Mouse (Mus musculus) heart, embryonic 16.5 days (tissue): ENCODE data around the gene Hhipl1. TPM values are rescaled to one million over a fixed set of nuclear protein-coding genes. Genes with fewer than 3 reads are reported as not detected.
A peak's percentile ranks its signal among the peaks of the same experiment; 100 is the strongest.

Experiments used
- ATAC-seq: fragments of 200-750 bp; cut with Nextera tagmentation; replicated peaks from 2 replicates; pipeline ENCODE4 v1.8.0; 2017; ENCODE audit warnings: moderate number of reproducible peaks; ENCODE audit not compliant: insufficient read depth, low FRiP score; ENCODE audit errors: extremely low read depth
- H3K27ac ChIP-seq: fragments of 300-500 bp; sonication (generic); 2 replicates; pipeline ENCODE4 v1.5.1; 2014; ENCODE audit warnings: mild to moderate bottlenecking, low read length, control low read depth, moderate library complexity
- H3K27me3 ChIP-seq: fragments of 300-500 bp; sonication (generic); 2 replicates; pipeline ENCODE4 v1.6.1; 2014; ENCODE audit warnings: low read length, mixed read lengths; ENCODE audit not compliant: control insufficient read depth, insufficient read depth
- H3K36me3 ChIP-seq: fragments of 300-500 bp; sonication (generic); 2 replicates; pipeline ENCODE4 v1.6.1; 2014; ENCODE audit not compliant: control insufficient read depth, insufficient read depth
- H3K4me1 ChIP-seq: fragments of 300-500 bp; sonication (generic); 2 replicates; pipeline ENCODE4 v1.6.1; 2014; ENCODE audit warnings: low read length, mixed read lengths; ENCODE audit not compliant: control insufficient read depth, insufficient read depth
- H3K4me2 ChIP-seq: fragments of 300-500 bp; sonication (generic); 2 replicates; pipeline ENCODE4 v1.6.1; 2014; ENCODE audit warnings: low read depth, mild to moderate bottlenecking, control low read depth, low read length
- H3K4me3 ChIP-seq: fragments of 300-500 bp; sonication (generic); 2 replicates; pipeline ENCODE4 v1.5.1; 2014; ENCODE audit warnings: mild to moderate bottlenecking, control low read depth, low read length
- H3K9ac ChIP-seq: fragments of 300-500 bp; sonication (generic); 2 replicates; pipeline ENCODE4 v1.6.1; 2014; ENCODE audit warnings: low read length, control low read depth
- H3K9me3 ChIP-seq: fragments of 300-500 bp; sonication (generic); replicated peaks from 2 replicates; pipeline ENCODE4 v1.6.1; 2016; ENCODE audit warnings: low read length; ENCODE audit not compliant: control insufficient read depth
- WGBS: fragments of 180-500 bp; shearing (Covaris S2); extraction: QIAGEN DNeasy Blood & Tissue Kit; methylation state at CpG from one replicate; pipeline ENCODE4 v1.1.7; 2014; 5-methylcytosine and 5-hydroxymethylcytosine counted together
- polyA plus RNA-seq: library from polyadenylated mRNA; unstranded; fragments of >200 nt; fragmentation: Nextera tagmentation; extraction: Ambion mirVana; gene quantifications from 2 replicates; pipeline ENCODE4 v1.2.1, GENCODE M21; 2015

Gene Hhipl1
- polyA plus RNA-seq, 1 experiment from 2014 or later = 0.84 TPM

GRCm38 (mm10) chr12:108269699-108270098 is 36.4 kb upstream of the Hhipl1 start:
- 68% methylated on average over 5 of the region's 5 CpGs for WGBS
- Histone ChIP-seq H3K9me3 (no peaks in the 10 kb centered on the region), H3K27ac (no peak overlapping the region), H3K36me3 (no peaks in the 10 kb centered on the region), H3K4me1 (peaks cover 77% of the 10 kb centered on the region), H3K4me3 (no peak overlapping the region), H3K9ac (no peak overlapping the region), H3K27me3 (no peaks in the 10 kb centered on the region), H3K4me2 (no peak overlapping the region)
- ATAC-seq = no peak

GRCm38 (mm10) chr12:108270240-108270919 is 35.7 kb upstream of the Hhipl1 start:
- Histone ChIP-seq H3K4me3 (no peak overlapping the region), H3K36me3 (no peaks in the 10 kb centered on the region), H3K4me2 (peak overlapping the region; percentile 47), H3K27ac (peak overlapping the region; percentile 56), H3K4me1 (peaks cover 70% of the 10 kb centered on the region), H3K9ac (peak overlapping the region; percentile 34), H3K27me3 (no peaks in the 10 kb centered on the region), H3K9me3 (no peaks in the 10 kb centered on the region)
- no peak for ATAC-seq
- WGBS = 22% methylated on average over 12 of the region's 13 CpGs

GRCm38 (mm10) chr12:108271351-108272142 is 34.5 kb upstream of the Hhipl1 start:
- Histone ChIP-seq H3K4me1 (peaks cover 60% of the 10 kb centered on the region), H3K27ac (peak overlapping the region; percentile 11; the same call in 1 of the 2 replicates), H3K36me3 (no peaks in the 10 kb centered on the region), H3K4me2 (peak overlapping the region; percentile 19), H3K9ac (no peak overlapping the region), H3K27me3 (no peaks in the 10 kb centered on the region), H3K4me3 (no peak overlapping the region), H3K9me3 (no peaks in the 10 kb centered on the region)
- WGBS = 52% methylated on average over 16 of the region's 16 CpGs
- ATAC-seq = no peak

DNA sequence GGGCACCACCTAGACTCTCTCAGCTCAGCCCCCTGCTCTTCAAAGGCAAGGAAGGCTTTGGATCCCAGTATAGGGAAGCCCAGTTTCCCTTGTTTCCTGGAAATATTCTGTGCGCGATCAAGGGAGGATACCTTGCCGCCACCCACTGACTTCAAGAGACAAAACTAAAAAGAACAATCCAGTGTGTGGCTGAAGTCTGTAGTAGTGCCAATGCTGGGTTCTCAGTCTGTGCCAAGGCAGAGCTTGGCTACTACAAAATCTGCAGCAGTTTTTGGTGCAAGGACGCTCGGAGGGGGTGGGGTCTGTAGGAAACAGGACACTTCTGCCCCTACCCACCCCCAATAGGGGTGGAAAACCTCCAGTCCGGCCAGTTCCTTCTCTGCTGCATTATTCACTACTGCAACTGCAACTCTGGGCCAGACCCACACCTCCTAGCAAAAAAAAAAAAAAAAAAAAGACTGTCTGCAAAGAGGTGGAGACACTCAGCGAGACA is 33.9 kb upstream of the Hhipl1 start:
- no peaks in the 10 kb centered on the region for H3K9me3 ChIP-seq
- peak overlapping the region; percentile 98 for H3K4me2 ChIP-seq
- 60% methylated on average over 7 of the region's 7 CpGs for WGBS
- H3K36me3 ChIP-seq = no peaks in the 10 kb centered on the region
- H3K27ac ChIP-seq = no peak overlapping the region
- H3K9ac ChIP-seq = no peak overlapping the region
- no peak for ATAC-seq
- no peak overlapping the region for H3K4me3 ChIP-seq
- peaks cover 60% of the 10 kb centered on the region for H3K4me1 ChIP-seq
- 0 out of 2 replicates have a peak, but pooled peaks cover 4% of the 10 kb centered on the region for H3K27me3 ChIP-seq

DNA sequence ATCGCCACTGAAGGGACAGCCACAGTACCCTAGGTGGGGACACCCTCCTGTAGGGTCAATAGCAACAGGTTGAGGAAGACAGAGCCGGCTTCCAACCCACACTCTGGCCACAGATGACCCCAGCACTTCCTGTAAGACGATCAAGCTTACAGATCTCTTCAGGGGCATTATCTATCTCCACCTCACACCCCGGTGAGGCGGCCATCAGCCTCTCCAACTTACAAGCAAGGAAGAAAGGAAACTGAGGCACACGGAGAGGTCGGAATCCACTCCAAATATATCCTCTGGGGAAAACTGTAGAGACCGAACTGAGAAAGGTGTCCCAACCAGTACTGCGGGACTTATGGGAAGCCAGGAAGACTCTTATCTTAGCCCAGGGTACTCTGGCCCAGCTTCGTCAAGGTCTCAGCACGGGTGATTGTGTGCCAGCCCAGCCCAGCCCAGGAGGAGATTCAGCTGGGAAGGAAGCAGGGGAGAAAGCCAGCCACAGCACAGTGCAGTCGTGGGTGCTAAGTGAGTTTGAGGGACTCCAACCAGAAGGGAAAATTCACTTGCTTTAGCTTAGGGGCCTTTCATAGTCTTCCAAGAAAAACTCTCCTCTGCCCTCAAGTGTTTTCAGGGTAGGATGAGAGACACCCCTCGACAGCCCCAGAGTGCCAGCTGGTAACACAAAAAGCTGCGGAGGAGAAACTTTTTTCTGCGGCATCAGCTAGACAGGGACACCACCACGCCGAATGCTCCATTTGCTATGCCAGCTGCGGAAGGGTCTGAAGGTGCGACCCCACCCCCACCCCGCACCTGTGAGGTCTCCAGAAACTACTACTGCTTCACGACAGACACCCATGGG is 32.4 kb upstream of the Hhipl1 start:
- peak overlapping the region; percentile 88 for H3K9ac ChIP-seq
- no peak overlapping the region for H3K27ac ChIP-seq
- peak overlapping the region; percentile 98 for H3K4me2 ChIP-seq
- H3K4me1 ChIP-seq = peaks cover 52% of the 10 kb centered on the region
- H3K9me3 ChIP-seq = no peaks in the 10 kb centered on the region
- 5% methylated on average over 21 of the region's 21 CpGs for WGBS
- no peak for ATAC-seq
- peak overlapping the region; percentile 81 for H3K4me3 ChIP-seq
- 0 out of 2 replicates have a peak, but pooled peaks cover 4% of the 10 kb centered on the region for H3K27me3 ChIP-seq
- H3K36me3 ChIP-seq = no peaks in the 10 kb centered on the region

- WGBS = 0% methylated on average over 29 of the region's 35 CpGs
- peaks cover 52% of the 10 kb centered on the region for H3K4me1 ChIP-seq
Measured at GRCm38 (mm10) chr12:108274313-108274595, 31.8 kb upstream of the Hhipl1 start.

GRCm38 (mm10) chr12:108274661-108275507 is 31.2 kb upstream of the Hhipl1 start, which contains the start of gene Ccdc85c:
Gene Ccdc85c (minus strand): TSS chr12:108275425.
- Histone ChIP-seq H3K9me3 (no peaks in the 10 kb centered on the region), H3K36me3 (no peaks in the 10 kb centered on the region), H3K9ac (peak within 1 kb of the TSS; percentile 88), H3K27me3 (0 out of 2 replicates have a peak, but pooled peaks cover 4% of the 10 kb centered on the region), H3K4me1 (peaks cover 47% of the 10 kb centered on the region), H3K4me2 (peak within 1 kb of the TSS; percentile 98), H3K4me3 (peak within 1 kb of the TSS; percentile 81), H3K27ac (peak within 1 kb of the TSS; percentile 76)
- under 1% methylated on average over 112 of the region's 120 CpGs for WGBS
- ATAC-seq = peak; percentile 1; the same call in 1 of the 2 replicates

More at GRCm38 (mm10) chr12:108274313-108274595, 31.8 kb upstream of the Hhipl1 start:
- no peaks in the 10 kb centered on the region for H3K9me3 ChIP-seq
- ATAC-seq = no peak
- H3K36me3 ChIP-seq = no peaks in the 10 kb centered on the region
- no peak overlapping the region for H3K27ac ChIP-seq
- 0 out of 2 replicates have a peak, but pooled peaks cover 4% of the 10 kb centered on the region for H3K27me3 ChIP-seq
- peak overlapping the region; percentile 81 for H3K4me3 ChIP-seq
- peak overlapping the region; percentile 88 for H3K9ac ChIP-seq
- H3K4me2 ChIP-seq = peak overlapping the region; percentile 98

DNA sequence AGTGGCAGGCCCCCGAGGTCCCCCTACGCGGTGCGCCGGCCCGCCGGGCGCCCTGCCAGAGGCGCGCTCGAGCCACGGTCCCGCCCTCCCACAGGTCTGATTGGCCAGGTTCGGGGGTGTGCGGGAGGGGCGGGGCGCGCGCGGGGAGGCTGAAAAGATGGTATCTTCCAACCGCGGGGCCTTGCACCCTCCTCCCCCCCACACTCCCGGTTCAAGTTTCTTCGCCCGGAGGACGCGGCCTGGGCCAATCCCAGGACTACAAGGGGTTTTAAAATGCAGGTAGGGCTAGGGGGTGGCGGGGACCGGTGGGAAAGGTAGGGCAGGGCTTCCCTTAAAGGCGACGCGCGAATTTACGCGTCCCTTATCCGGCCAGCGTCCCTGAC is 30.6 kb upstream of the Hhipl1 start:
- Histone ChIP-seq H3K36me3 (no peaks in the 10 kb centered on the region), H3K4me3 (peak overlapping the region; percentile 81), H3K27ac (peak overlapping the region; percentile 76), H3K4me1 (peaks cover 41% of the 10 kb centered on the region), H3K9ac (peak overlapping the region; percentile 83), H3K27me3 (0 out of 2 replicates have a peak, but pooled peaks cover 4% of the 10 kb centered on the region), H3K4me2 (peak overlapping the region; percentile 98), H3K9me3 (no peaks in the 10 kb centered on the region)
- under 1% methylated on average over 35 of the region's 37 CpGs for WGBS
- peak; percentile 93 for ATAC-seq
